Mouse (Mus musculus) cerebellum, postnatal 36 days (tissue): ENCODE results near the gene Tmf1.
A peak's percentile ranks its signal among the peaks of the same experiment; 100 is the strongest.

Source experiments
- DNase-seq, 2 experiments: peaks; one replicate each; pipeline ENCODE4 v3.0.0; 2021 to 2022; ENCODE audit warnings: mixed read lengths in 2 of 2

Gene Tmf1

DNA sequence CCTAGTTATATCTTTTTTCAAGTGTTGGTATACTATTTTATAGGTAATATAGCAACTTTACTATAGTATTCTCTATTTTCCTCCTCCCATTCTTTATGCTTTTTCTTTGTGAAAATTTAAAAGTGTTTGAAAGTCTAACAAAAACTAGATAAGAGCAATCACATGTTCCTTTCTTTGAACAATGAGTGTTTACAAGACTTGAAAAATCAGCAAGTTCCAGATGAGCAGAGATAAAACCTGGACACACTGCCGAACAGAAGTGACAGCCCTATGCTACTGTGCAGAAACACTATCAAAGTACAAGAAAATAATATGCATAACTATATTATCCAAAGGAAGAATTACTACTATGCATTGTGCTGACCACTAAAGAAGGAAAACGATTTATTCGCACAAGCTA, 23.6 kb upstream of the Tmf1 start:
- no peak for DNase-seq

DNA sequence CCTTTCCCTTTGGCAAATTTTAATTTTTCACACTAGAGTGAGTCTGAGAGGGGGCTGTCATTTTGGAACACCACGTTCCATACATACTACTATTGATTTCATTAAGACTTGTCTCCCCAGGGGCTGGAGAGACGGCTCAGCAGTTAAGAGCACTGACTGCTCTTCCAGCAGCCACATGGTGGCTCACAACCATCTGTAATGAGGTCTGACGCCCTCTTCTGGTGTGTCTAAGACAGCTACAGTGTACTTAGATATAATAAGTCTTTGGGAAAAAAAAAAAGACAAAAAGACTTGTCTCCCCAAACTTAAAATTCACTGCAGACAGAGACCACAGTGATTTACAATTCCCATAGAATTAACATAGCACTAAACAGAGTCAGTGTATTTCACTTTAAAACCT, 21.5 kb upstream of the Tmf1 start:
- no peak for DNase-seq

DNA sequence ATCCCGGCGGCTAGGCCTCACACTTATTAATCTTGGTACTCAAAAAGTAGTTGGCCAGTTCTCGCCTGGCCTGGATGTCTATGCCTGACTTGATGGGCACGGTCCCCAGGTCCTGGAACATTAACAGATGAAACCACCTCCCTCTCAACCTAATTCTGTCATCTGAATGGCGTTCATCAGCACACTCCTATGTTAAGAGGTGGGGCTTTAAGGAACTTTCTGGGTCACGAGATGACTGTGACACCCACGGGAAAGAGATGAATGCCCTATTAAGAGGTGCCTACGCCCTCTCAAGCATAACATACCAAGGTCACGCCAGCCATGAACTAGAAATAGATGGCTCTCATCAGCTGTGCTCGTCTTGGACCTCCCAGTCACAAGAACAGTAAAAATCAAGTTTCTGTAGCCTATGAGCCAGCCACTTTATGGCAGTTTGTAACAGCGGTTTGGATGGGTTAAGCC, 476 bp upstream of the Tmf1 start:
- DNase-seq: no peak

DNA sequence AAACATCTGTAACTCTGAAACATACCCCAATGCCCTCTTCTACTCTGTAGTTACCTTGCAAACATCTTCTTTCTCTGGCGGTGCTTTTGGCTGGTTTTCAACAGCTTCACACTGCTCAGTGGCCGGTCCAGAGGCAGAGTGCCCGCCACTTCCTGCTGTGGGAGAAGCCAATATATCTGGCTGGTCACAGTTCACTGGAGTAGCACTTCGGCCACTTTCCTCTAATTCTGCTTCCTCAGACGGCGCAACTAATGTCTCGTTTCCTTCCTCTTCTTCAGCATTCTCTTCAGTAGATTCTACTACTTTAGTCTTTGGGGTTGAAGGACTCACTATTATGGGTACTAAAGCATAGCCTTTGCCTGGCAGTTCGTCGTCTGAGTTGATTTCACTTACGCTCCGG, 3.2 kb downstream of the Tmf1 start:
- no peak for DNase-seq

DNA sequence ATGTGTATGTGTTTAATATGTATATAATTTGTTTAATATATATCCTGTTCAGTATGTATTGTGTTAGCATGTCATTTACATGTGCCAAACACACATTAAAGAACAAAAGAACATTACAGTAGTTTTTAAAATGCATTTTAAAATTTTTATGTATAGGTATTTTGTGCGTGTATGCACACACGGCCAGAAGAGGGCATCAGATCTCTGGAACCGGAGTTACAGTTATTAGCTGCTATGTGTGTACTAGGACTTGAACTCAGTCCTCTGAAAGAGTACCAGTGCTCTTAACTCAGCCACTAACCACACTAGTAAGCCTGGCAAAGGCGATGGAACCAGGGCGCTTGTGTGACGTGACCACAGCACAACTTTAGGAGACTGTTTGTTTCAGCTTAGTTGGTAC, 28.8 kb downstream of the Tmf1 start:
- no peak for DNase-seq

DNA sequence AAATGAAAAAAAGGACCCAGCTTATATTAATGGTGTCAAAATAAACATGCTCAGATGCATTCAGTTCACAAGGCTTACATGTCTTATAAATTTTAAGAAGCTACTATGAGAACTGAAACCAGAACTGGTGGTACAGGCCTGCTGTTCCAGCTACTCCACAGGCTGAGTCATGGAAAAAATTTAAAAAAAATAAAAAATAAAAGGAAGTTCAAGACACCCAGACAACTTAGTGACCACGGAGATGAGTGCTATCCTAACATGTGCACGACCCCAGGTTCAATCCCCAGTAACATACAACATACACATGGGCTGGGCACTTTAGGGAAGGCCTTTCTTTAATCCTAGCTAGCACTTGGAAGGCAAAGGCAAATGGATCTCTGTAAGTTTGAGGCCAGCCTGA, 29.2 kb downstream of the Tmf1 start:
- DNase-seq: no peak

DNA sequence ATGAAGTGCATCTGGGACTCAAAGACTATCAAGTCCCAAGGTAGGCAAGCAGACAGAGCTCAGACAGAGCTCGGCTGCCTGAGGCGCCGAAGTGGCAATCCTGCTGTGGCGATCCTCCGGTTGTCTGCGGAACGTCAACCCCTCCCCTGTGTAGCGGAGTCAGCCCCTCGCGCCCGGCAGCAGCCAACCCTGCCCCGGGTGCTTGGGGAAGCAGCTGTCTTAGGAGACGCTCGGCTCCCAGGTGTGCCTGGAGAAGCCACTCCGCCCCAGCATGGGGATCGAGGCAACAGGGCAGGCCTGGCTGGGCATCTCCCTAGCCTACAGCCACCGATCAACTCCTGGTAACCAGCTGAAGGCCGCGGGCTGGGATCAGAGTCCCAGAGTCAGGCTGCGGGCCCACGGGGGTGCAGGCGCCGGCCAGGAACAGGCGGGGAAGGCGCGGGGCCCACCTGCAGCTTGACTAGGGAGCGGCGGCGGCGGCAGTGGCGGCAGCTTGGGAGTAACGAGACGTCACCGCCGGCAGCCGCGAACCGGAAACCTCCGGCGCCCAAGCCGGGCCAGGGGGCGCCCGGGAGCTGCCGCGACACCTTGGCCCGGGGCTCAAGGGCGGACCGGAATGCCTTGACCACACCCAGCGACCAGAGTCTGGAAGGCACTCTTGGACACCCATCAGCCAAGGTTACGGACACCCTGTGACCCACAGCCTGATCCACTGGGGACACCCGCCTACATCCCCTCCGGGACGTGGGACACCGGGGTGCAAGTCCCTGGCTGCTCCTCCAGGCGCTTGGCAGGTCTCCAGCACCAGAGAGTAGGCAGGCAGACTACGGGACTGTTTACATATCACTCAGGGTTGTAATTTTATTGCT, 30.3 kb downstream of the Tmf1 start, which contains the start of gene Eogt:
Gene Eogt, minus strand, starts transcription at position 800 of the 869 bp plus-strand sequence.
- peak; percentile 71 to 75 for DNase-seq

DNA sequence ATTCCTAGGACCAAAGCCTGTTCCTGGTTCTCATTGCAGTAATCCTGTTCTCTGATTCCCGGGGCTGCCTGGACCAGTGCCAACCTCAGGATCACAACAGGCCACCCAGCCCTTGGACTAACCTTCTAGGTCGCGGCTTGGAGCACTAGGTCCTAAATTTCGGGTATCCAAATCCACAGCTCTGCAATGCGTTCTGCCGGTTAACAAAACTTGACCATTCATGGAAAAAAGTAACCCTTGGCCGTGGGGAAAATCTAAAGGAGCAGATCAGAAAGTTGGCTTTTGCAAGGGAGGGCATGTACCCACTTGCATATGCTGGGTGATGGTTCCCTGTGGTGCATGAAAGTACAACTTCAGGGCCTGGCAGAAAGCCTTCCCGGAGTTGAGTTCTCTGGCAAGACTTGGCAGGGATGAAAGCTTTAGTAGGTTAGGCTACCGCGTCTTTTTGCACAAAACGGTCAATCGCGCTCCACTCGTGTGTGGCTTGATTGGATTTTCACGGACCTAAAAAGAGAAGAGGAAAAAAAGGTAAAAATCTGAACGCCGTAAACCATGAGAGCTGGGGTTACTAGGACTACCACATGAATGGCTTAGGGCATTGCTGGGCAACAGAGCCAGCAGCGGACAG, 31.1 kb downstream of the Tmf1 start:
- DNase-seq: peak; percentile 52

DNA sequence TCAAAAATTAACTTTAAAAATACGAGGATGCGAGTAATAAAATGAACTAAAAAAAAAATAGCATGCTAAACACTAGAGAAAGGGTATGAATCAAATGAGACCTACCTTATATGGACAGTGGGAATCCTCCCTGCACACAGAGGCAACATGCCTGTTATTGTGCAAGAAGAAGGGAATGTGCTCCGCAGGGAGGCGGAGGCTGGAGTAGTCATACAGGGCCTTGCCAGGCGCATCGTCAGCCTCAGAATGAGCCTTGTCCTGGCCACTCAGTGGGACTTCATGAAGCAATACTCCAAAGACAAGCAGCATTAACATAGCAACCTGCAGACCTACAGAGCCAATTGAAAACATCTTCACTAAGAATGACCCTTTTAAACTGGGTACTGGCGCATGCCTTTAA, 33.8 kb downstream of the Tmf1 start:
- DNase-seq: no peak

DNA sequence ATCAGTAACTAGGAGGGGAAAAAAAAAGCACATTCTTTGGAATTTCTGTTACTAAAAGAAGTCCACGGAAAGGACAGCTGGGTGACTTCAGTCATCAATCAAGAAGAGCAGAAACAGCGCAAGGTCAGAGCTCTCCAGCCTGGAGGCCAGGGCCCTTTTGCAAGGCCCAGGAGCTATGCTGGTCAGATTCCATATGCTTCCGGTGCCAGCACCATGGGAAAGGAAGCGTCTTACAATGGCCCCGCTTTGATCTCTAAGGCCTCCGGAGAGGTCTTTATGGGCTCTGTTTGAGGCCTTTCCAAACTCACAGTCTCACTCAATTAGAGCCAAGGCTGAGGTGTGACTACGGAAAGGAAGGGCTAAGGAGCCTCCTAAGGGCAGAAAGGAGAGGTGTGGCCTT, 34.6 kb downstream of the Tmf1 start:
- DNase-seq: no peak

DNA sequence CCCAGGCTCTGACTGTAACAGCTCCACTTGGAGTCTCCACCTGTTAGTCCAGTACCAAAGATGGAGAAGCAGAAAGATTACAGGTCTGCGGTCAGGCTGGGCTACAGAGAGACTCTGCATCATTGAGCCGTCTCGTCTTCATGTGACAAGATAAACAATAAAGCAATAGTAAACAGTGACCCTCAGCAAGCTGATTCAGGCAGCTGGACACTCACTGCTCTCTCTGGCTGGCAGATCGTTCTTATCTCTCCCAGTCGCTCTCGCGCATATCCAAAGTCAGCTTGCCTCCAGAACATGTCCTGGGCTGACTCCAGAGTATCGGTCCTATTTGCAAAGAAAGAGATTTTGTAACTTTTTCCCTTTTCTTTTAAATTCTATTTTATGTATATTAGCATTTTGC, 36.3 kb downstream of the Tmf1 start:
- no peak for DNase-seq

DNA sequence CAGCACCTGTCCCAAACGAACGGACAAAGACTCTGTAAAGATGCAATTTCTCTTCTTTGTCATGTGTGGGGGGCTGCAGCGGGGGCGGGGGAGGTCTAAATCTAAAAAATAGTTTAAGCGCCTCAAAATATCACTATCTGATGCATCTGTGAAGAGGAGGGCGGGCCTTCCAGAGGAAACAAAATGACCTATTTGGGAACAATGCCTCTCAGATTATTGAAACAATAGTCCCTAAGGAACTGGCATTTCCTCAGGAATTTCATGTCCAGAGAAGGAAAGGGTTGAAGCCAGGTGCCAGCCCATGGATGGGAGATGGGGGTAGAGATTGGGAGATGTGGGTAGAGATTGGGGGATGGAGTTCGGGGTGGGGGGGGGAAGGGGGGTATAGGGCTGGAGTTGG, 37.1 kb downstream of the Tmf1 start:
- no peak for DNase-seq

DNA sequence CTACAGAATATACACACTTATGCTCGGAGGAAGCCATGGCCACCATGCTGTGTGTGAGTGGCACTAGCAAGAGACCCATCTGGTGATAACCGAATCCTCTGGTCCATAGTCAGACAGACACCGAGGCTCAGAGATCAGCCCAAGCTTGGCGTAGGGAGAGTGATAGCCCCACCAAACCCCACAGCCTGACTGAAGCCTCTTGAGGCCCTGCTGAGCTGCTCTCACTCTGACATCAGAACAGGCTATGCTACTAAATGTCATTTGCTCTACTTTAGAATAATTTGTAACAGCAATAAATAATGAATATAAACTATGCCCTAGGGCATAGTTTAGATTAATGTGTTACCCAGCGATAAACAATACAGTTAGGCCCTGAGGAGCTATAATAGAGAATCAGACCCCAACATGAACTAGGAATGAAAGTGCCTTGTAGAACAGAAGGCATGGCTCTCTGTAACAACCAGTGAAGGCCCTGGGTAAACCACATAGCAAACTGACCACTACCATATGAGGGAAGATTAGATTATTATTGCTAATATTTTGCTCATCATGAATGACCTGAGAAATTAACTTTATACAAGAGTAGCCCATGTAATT, 46.1 kb downstream of the Tmf1 start:
- DNase-seq: no peak

DNA sequence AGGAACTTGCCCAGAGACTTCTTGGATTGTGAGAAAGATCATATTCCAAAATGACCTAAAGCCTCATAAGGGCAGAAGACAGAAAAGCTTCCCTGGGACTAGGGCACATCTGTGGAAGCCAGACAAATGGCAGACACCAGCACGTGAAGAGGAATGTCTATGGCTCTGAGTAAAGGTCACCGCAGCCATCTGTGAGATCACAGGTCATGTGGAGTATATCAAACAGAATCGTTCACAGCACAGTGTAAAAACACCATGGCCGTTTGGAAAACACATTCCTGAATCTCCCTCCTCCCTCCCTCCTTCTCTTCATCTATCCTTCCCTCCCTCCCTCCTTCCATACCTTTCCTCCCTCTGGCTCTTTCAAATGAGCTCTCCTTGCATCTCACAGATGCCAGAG, 47.1 kb downstream of the Tmf1 start:
- DNase-seq: no peak

DNA sequence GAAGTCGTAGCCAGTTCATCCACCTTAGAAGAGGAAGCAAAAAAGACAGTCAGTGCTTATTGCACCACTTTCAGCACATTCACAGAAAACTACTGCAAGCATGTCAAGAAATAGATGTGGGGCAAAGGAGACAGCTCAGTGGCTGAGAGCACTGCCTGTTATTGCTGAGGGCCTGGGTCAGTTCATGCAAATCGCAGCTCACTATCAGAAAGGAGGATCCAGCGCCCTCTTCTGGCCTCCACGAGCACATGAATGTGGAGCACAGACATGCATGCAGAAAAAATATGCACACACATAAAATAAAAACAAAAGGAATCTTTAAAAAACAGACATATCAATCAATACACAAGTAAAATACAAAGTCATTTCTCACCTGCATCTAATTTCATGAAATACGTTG, 47.9 kb downstream of the Tmf1 start:
- no peak for DNase-seq

DNA sequence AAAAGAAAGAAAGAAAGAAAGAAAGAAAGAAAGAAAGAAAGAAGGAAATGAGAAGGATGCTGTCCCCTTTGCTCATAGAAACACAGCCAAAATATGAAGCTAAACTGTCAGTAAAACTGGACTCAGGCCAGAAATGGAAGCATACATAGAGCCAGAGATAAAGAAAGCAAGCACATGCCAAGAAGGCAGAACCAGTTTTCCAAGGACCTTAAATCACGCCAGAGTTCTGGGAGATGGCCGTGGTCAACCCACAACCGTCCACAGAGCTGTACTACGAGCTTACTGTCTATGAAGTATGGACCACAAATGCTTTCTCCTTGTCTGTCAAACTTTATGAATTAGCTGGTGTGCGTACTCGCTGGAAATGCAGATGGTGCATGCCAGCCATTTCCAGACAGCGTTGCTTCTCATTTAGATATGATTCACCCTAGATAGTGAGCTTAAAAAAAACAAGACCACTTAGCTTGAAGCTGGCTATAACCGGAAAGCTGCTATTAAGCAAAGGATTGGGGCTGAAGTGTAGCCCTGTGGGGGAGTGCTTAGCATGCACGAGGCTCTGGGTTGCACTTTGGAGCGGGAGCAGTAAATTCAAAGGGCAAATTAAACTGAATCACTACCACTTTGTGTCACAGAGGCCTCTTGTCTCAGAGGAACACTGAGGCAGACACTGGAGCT, 54.4 kb downstream of the Tmf1 start:
- no peak for DNase-seq

DNA sequence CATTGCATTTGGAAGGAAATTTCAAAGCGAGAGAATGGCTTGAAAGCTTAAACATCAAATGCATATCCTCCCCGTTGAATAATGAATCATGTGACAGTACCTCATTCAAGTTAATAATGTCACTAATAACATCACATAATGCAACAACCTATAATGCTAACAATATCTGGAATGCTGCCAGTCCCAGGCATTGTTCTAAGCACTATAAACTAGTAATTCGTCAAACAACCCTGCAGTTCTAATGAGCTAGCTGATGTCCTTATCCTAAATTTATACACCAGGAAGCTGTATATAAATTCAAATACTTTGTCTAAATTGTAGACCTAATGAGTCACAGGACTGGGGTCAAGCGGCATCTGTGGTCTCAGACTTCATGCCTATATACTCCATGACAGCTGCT, 58.0 kb downstream of the Tmf1 start:
- no peak for DNase-seq

DNA sequence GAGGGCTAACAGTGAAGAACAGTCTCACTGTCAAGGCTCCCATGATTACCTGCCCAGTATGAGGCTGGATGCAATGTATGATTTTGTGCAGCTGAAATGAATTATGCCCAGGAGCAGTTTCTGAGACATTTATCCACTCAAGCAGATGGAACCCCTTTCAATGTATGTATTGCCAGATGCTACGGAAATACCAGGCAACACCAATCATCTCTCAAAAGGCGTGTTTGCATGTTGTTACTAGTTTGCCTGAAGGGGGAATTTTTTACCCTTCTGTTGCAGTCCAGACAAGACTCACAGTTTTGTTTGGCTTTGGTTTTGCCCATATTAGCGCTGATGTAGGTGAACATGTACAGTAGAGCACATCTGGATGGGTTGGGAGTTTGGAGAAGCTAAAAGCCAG, 60.6 kb downstream of the Tmf1 start:
- no peak for DNase-seq

DNA sequence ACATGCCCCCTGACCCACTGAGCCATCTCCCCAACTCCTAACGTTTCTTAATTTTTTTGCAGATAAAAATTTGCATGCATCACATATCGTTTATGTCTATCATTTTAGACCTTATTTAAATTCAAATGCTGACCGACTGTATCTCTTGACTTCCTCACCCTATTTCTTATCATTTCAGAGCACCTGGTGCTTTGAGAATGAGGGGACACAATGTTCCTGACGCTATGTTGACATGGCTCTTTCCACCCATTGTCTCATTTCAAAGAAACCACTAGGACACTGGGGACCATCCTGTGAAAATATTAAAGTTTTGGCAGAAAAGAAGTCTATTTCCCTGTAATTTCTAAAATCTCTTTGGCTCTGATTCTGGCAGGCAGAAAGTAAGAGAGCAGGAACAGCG, 62.0 kb downstream of the Tmf1 start:
- DNase-seq: no peak

DNA sequence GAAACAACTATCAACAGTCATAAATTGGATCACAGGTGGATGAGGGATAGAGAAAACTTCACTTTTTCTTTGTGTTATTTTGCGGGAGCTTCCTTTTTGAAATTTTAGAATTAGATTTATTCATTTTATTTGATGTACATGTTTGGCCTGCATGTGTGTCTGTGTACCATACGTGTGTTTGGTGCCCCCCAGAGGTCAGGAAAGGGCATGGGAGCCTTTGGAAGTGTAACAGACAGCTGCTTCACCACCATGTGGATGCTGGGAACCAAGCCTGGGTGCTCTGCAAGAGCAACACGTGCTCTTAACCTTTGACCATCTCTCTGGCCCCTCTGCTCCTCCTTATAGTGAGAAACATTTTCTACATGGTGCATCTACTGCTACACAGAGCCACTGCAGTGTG, 64.1 kb downstream of the Tmf1 start:
- no peak for DNase-seq

DNA sequence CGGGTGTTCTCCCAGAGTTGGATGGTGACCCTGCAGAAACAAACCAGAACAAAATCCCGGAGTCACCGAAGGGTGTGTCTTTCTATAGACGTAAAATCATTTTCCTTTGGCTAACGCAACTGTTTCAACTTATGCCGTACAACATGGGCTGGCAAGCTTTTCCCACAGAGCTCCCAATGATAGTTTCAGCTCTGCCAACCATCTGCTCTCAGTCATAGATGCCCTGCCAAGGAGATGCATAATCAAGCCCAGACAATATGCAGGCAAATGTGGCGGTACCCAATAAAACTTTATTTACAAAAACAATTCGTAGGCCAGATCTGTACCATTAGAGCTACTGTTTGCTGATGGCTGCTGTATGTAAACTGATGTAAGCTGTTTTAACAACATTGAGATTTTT, 66.7 kb downstream of the Tmf1 start:
- no peak for DNase-seq

DNA sequence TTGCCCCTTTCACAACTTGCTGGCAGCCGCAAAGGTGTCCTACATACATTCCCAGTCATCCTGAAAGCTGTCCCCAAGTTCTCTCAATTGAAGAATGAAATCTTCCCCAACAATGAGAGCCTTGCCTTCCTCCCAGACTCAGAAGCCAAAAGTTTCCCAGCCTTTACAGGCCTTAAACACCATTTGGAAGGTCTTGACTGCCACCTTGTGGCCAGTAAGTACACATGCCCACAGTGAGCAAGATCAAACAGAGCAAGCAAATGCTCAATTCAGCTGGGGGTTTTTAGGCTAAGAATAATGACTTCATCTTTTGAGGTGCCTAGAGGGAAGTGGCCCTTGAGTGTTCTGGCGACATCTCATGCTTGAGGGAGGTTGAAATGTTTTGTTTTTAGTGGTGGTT, 72.1 kb downstream of the Tmf1 start:
- peak; percentile 19 to 34 for DNase-seq

DNA sequence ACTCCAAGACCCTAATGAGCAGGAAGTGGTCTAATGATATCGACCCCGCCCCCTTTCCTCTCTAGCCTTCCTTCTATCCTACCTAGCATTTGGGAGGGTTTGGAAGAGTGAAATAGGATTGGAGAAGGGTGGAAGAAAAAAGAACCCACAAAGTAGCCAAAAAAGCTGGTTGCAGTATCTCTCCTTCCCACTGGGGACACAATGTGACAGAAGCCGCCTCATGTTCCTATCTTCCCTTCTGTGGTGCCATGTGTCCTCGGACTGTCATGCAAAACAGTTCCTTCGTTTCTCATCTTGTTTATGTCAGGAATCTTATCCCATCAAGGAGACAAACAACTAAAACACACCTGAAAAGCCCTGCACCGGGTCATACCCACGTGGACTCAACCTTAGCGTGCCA, 72.8 kb downstream of the Tmf1 start:
- no peak for DNase-seq
